Comparison of ENCODE assay signal across 23 mouse cellular contexts in genomic region chr6:116147386-116147785, GRCm38 (mm10).
"Had no signal": no experiment of that assay in that cellular context is flagged by ENCODE, and none has a peak within 500 bp of the region (broad histone marks: within the 10 kb centered on the region; RNA-seq: fewer than 3 reads in every experiment).

No protein-coding gene starts in this region.

- H3K4me3 ChIP-seq: heart, embryonic 10.5 days; heart, embryonic 12.5 days; hindbrain, embryonic 12.5 days; intestine, embryonic 15.5 days; limb, embryonic 10.5 days; limb, embryonic 12.5 days; liver, embryonic 13.5 days; liver, embryonic 15.5 days had no signal

- H3K27ac ChIP-seq: heart, embryonic 10.5 days; hindbrain, embryonic 12.5 days; hindbrain, embryonic 14.5 days; intestine, embryonic 15.5 days; limb, embryonic 10.5 days; limb, embryonic 12.5 days; liver, embryonic 13.5 days; liver, embryonic 15.5 days had no signal

- DNase-seq: gastrocnemius, postnatal 14 days; gastrocnemius, postnatal 36 days; heart, adult 18-20 months; heart, postnatal 10 days; heart, postnatal 36 days; kidney, adult 18-20 months; kidney, adult 8-10 months; kidney, postnatal 10 days; kidney, postnatal 25 days; kidney, postnatal 4 days; liver; liver, embryonic 13.5 days had no signal

- ATAC-seq: hindbrain, embryonic 16.5 days; inflammation-experienced regulatory T-cells, adult 6 months; intestine, embryonic 15.5 days; intestine, postnatal 0 days had no signal
